Mouse (Mus musculus) liver, embryonic 14.5 days (tissue): Measurements from ENCODE around the gene Ltf.

ENCODE experiments used
- CTCF ChIP-seq: IDR thresholded peaks from 2 replicates; pipeline ENCODE4 v1.5.1; 2016; ENCODE audit warnings: antibody characterized with exemption, low read depth, control low read depth
- EP300 ChIP-seq: IDR thresholded peaks from 2 replicates; pipeline ENCODE4 v1.6.1; 2016; ENCODE audit warnings: antibody characterized with exemption, low read depth

DNA sequence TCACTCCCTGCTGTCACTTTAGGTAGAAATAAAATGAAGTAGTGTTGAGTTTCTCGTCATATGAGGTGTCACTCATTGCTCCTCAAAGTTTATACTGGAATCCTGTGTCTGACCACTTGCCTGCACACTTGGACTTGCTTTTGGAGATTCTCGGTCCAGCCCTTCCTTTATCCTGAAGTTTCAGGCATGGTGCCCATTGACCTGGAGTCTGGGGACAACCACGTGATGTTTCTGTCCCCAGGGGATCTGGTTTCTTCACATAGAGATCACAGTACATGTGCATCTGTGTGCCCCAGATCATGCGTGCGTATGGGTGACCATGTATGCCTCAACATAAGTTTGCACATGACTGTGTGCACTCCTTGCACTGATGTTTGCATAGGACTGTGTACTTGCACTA, 23.2 kb downstream of the Ltf start:
- TF ChIP-seq EP300 (no peak), CTCF (no peak)
